ENCODE assay signal across 24 mouse cellular contexts in the genomic region with DNA sequence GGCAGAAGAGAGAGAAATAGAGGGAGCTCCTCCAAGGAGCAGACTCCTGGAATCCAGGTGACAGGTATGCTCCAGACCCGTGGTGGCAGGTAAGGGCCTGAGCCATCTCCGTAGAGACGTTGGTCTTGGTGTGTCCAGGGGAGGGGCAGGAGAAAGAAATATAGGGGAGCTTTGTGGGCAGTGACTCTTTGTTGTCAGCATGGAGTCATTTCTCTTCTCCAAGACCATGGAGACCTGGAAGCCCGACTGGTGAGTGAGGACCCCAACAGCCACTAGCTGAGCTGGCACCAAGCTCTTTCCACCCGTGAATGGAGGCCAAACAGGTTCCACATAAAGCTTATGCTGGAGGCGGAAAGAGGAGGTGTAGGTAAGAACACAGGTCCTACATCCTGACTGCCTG. TPM values are rescaled to one million over a fixed set of nuclear protein-coding genes. Genes with fewer than 3 reads are reported as not detected.
A peak's percentile ranks its signal among the peaks of the same experiment; 100 is the strongest.
DNase-seq lines count a peak whose midpoint lies in the region; ATAC-seq and TF ChIP-seq lines count a peak whose summit lies in the region.
"Had no signal": no experiment of that assay in that cellular context is flagged by ENCODE, and none has a peak within 500 bp of the region (broad histone marks: within the 10 kb centered on the region; RNA-seq: fewer than 3 reads in every experiment).

No protein-coding gene starts in this region.

- no peak overlapping the region for H3K9ac ChIP-seq in forebrain, embryonic 11.5 days (ENCODE audit: low read length)
- H3K9ac ChIP-seq in forebrain, embryonic 14.5 days (ENCODE audit: low read length), result no peak overlapping the region
- H3K9ac ChIP-seq in liver, postnatal 0 days (replicated peaks), result no peak overlapping the region
- H3K9ac ChIP-seq in liver, embryonic 12.5 days, result no peak overlapping the region
- H3K9ac ChIP-seq in midbrain, embryonic 13.5 days (replicated peaks), result no peak overlapping the region
- H3K9ac ChIP-seq in stomach, postnatal 0 days (ENCODE audit: low read length), result no peak overlapping the region
- H3K9ac ChIP-seq: embryonic facial prominence, embryonic 15.5 days had no signal

- H3K4me2 ChIP-seq in forebrain, embryonic 11.5 days (ENCODE audit: low read depth, low read length, severe bottlenecking), result no peak overlapping the region
- H3K4me2 ChIP-seq in forebrain, embryonic 14.5 days (ENCODE audit: low read length), result no peak overlapping the region
- no peak overlapping the region for H3K4me2 ChIP-seq in liver, postnatal 0 days (ENCODE audit: low read depth, low read length)
- H3K4me2 ChIP-seq in liver, embryonic 12.5 days, result no peak overlapping the region
- peak overlapping the region; percentile 81; the same call in 1 of the 2 replicates for H3K4me2 ChIP-seq in midbrain, embryonic 13.5 days (replicated peaks)
- H3K4me2 ChIP-seq in stomach, postnatal 0 days (replicated peaks; ENCODE audit: low read depth), result no peak overlapping the region
- H3K4me2 ChIP-seq: embryonic facial prominence, embryonic 15.5 days had no signal

- TF ChIP-seq EP300 in liver, postnatal 0 days (IDR thresholded peaks at IDR 0.05; ENCODE audit: low read depth), result no peak
- TF ChIP-seq EP300 in stomach, postnatal 0 days (optimal IDR thresholded peaks at IDR 0.05), result no peak

- H3K36me3 ChIP-seq in forebrain, embryonic 11.5 days (ENCODE audit: control insufficient read depth, insufficient read depth, low read length), result no peaks in the 10 kb centered on the region
- H3K36me3 ChIP-seq in forebrain, embryonic 14.5 days (ENCODE audit: control insufficient read depth, insufficient read depth, low read length), result no peaks in the 10 kb centered on the region
- H3K36me3 ChIP-seq in liver, postnatal 0 days (replicated peaks; ENCODE audit: insufficient read depth, low read length), result no peaks in the 10 kb centered on the region
- H3K36me3 ChIP-seq in liver, embryonic 12.5 days, result no peaks in the 10 kb centered on the region
- no peaks in the 10 kb centered on the region for H3K36me3 ChIP-seq in midbrain, embryonic 13.5 days
- H3K36me3 ChIP-seq in stomach, postnatal 0 days (ENCODE audit: control insufficient read depth, insufficient read depth, low read length), result no peaks in the 10 kb centered on the region
- H3K36me3 ChIP-seq: embryonic facial prominence, embryonic 15.5 days; G1E had no signal

- peak; percentile 30 for DNase-seq in forebrain, embryonic 11.5 days (ENCODE audit: low spot score)
- no peak for DNase-seq in forebrain, embryonic 14.5 days (ENCODE audit: low spot score)
- DNase-seq in liver, postnatal 0 days, result peak; percentile 7
- peak; percentile 9 for DNase-seq in stomach, postnatal 0 days (ENCODE audit: low spot score)
- no peak for DNase-seq in right cerebral cortex, adult 2 months (ENCODE audit: low spot score in 2 of 2)
- DNase-seq: adrenal gland, postnatal 36 days; B cell, adult 2 months; cerebellum, adult 11 months; gastrocnemius, postnatal 36 days; kidney, adult 18-20 months; layer of hippocampus, adult 9-11 months; lung, adult 2 months; lung, postnatal 14 days; right cerebral cortex, postnatal 14 days; spleen, adult 18-20 months; thymus, postnatal 36 days had no signal

- H3K4me3 ChIP-seq in forebrain, embryonic 11.5 days (ENCODE audit: low read depth, low read length), result no peak overlapping the region
- H3K4me3 ChIP-seq in forebrain, embryonic 14.5 days (ENCODE audit: low read depth, low read length), result no peak overlapping the region
- no peak overlapping the region for H3K4me3 ChIP-seq in liver, postnatal 0 days (ENCODE audit: low read depth, low read length)
- no peak overlapping the region for H3K4me3 ChIP-seq in liver, embryonic 12.5 days
- H3K4me3 ChIP-seq in midbrain, embryonic 13.5 days (replicated peaks), result no peak overlapping the region
- H3K4me3 ChIP-seq in stomach, postnatal 0 days (ENCODE audit: low read depth, low read length), result no peak overlapping the region
- H3K4me3 ChIP-seq: embryonic facial prominence, embryonic 15.5 days; left cerebral cortex, adult 2 months had no signal

- H3K27me3 ChIP-seq in forebrain, embryonic 11.5 days (ENCODE audit: control insufficient read depth, insufficient read depth, low read length), result peaks cover 20% of the 10 kb centered on the region; the same call in 1 of the 2 replicates
- H3K27me3 ChIP-seq in forebrain, embryonic 14.5 days (replicated peaks; ENCODE audit: control insufficient read depth, insufficient read depth, low read length), result peaks cover 6% of the 10 kb centered on the region; the same call in 1 of the 2 replicates
- H3K27me3 ChIP-seq in liver, postnatal 0 days (ENCODE audit: insufficient read depth, low read length), result peaks cover 37% of the 10 kb centered on the region
- H3K27me3 ChIP-seq in liver, embryonic 12.5 days (replicated peaks), result peaks cover 82% of the 10 kb centered on the region
- peaks cover 28% of the 10 kb centered on the region for H3K27me3 ChIP-seq in midbrain, embryonic 13.5 days
- peaks cover 18% of the 10 kb centered on the region for H3K27me3 ChIP-seq in stomach, postnatal 0 days (ENCODE audit: control insufficient read depth, insufficient read depth, low read length)
- H3K27me3 ChIP-seq: CH12.LX had no signal

- no peak for ATAC-seq in forebrain, embryonic 11.5 days (replicated peaks; ENCODE audit: low FRiP score)
- no peak for ATAC-seq in forebrain, embryonic 14.5 days
- no peak for ATAC-seq in liver, postnatal 0 days
- ATAC-seq in liver, embryonic 12.5 days, result no peak
- no peak for ATAC-seq in midbrain, embryonic 13.5 days
- no peak for ATAC-seq in stomach, postnatal 0 days (ENCODE audit: low FRiP score, low TSS enrichment)
- ATAC-seq: Patski had no signal

- H3K27ac ChIP-seq in forebrain, embryonic 11.5 days (ENCODE audit: low read depth, low read length), result no peak overlapping the region
- H3K27ac ChIP-seq in forebrain, embryonic 14.5 days (ENCODE audit: low read depth, low read length), result no peak overlapping the region
- H3K27ac ChIP-seq in liver, postnatal 0 days (ENCODE audit: low read depth), result no peak overlapping the region
- no peak overlapping the region for H3K27ac ChIP-seq in liver, embryonic 12.5 days
- no peak overlapping the region for H3K27ac ChIP-seq in midbrain, embryonic 13.5 days
- no peak overlapping the region for H3K27ac ChIP-seq in stomach, postnatal 0 days (replicated peaks)
- H3K27ac ChIP-seq: embryonic facial prominence, embryonic 15.5 days; kidney, postnatal 0 days; left cerebral cortex, adult 2 months had no signal

- no peaks in the 10 kb centered on the region for H3K9me3 ChIP-seq in forebrain, embryonic 11.5 days (ENCODE audit: control insufficient read depth, low read length)
- H3K9me3 ChIP-seq in forebrain, embryonic 14.5 days (replicated peaks; ENCODE audit: control insufficient read depth, low read length), result no peaks in the 10 kb centered on the region
- no peaks in the 10 kb centered on the region for H3K9me3 ChIP-seq in liver, postnatal 0 days (ENCODE audit: low read length)
- no peaks in the 10 kb centered on the region for H3K9me3 ChIP-seq in liver, embryonic 12.5 days (replicated peaks)
- no peaks in the 10 kb centered on the region for H3K9me3 ChIP-seq in midbrain, embryonic 13.5 days
- H3K9me3 ChIP-seq in stomach, postnatal 0 days (ENCODE audit: control insufficient read depth, low read length), result no peaks in the 10 kb centered on the region
- H3K9me3 ChIP-seq: embryonic facial prominence, embryonic 15.5 days had no signal

- H3K4me1 ChIP-seq in forebrain, embryonic 11.5 days (replicated peaks; ENCODE audit: control insufficient read depth, insufficient read depth, low read length), result peaks cover 11% of the 10 kb centered on the region
- peaks cover 14% of the 10 kb centered on the region for H3K4me1 ChIP-seq in forebrain, embryonic 14.5 days (ENCODE audit: control insufficient read depth, insufficient read depth, low read length)
- no peaks in the 10 kb centered on the region for H3K4me1 ChIP-seq in liver, postnatal 0 days (ENCODE audit: insufficient read depth)
- H3K4me1 ChIP-seq in liver, embryonic 12.5 days, result peaks cover 11% of the 10 kb centered on the region; the same call in 1 of the 2 replicates
- peaks cover 78% of the 10 kb centered on the region for H3K4me1 ChIP-seq in midbrain, embryonic 13.5 days (replicated peaks)
- H3K4me1 ChIP-seq in stomach, postnatal 0 days (replicated peaks; ENCODE audit: control insufficient read depth, insufficient read depth), result no peaks in the 10 kb centered on the region

- WGBS in forebrain, embryonic 11.5 days, result 82% methylated on average over 6 of the region's 6 CpGs
- 85% methylated on average over 6 of the region's 6 CpGs for WGBS in forebrain, embryonic 14.5 days
- 67% methylated on average over 6 of the region's 6 CpGs for WGBS in liver, postnatal 0 days (ENCODE audit: insufficient replicate concordance)
- 61% methylated on average over 6 of the region's 6 CpGs for WGBS in liver, embryonic 12.5 days (ENCODE audit: insufficient replicate concordance)
- WGBS in midbrain, embryonic 13.5 days, result 89% methylated on average over 6 of the region's 6 CpGs
- WGBS in stomach, postnatal 0 days, result 66% methylated on average over 6 of the region's 6 CpGs

- no peak for TF ChIP-seq CTCF in liver, postnatal 0 days (IDR thresholded peaks at IDR 0.05; ENCODE audit: low read depth)
- TF ChIP-seq CTCF in stomach, postnatal 0 days (IDR thresholded peaks at IDR 0.05; ENCODE audit: low read depth), result no peak

RNA-seq across cellular contexts. Expression of a gene that starts 4.4 kb away (rescaled TPM):
- polyA plus RNA-seq in forebrain, embryonic 11.5 days (2014; fragmentation: Nextera tagmentation; extraction: Ambion mirVana), result 19.8 and 19.9 TPM in 2 replicates
- polyA plus RNA-seq in forebrain, embryonic 14.5 days (2014; fragmentation: Nextera tagmentation; extraction: Ambion mirVana), result 27.8 and 32.5 TPM in 2 replicates
- 0.24 and 0.28 TPM in 2 replicates for polyA plus RNA-seq in liver, postnatal 0 days (2015; fragmentation: Nextera tagmentation; extraction: Ambion mirVana)
- 0.42 and 0.44 TPM in 2 replicates for polyA plus RNA-seq in liver, embryonic 12.5 days (2016; fragmentation: Nextera tagmentation; extraction: Ambion mirVana)
- 62.9 and 66.2 TPM in 2 replicates for polyA plus RNA-seq in midbrain, embryonic 13.5 days (2015; fragmentation: Nextera tagmentation; extraction: Ambion mirVana)
- polyA plus RNA-seq in stomach, postnatal 0 days (2015; fragmentation: Nextera tagmentation; extraction: Ambion mirVana), result 1.0 and 1.1 TPM in 2 replicates
- polyA plus RNA-seq: G1E had no signal

Comparison
In these comparisons a context has a peak if more than half of its experiments do, and no peak if none do; other contexts are left out.
1. DNase-seq: peak in forebrain, embryonic 11.5 days (single experiment), liver, postnatal 0 days (single experiment) and stomach, postnatal 0 days (single experiment); none in forebrain, embryonic 14.5 days (single experiment) and right cerebral cortex, adult 2 months (0 of 2).